Mouse (Mus musculus): ENCODE results near the gene Lpar1. TPM values are rescaled to one million over a fixed set of nuclear protein-coding genes. Genes with fewer than 3 reads are reported as not detected.

Lpar1 gene
- 138 and 142 TPM in 2 replicates for polyA plus RNA-seq (2015; fragmentation: Nextera tagmentation; extraction: Ambion mirVana)

DNA sequence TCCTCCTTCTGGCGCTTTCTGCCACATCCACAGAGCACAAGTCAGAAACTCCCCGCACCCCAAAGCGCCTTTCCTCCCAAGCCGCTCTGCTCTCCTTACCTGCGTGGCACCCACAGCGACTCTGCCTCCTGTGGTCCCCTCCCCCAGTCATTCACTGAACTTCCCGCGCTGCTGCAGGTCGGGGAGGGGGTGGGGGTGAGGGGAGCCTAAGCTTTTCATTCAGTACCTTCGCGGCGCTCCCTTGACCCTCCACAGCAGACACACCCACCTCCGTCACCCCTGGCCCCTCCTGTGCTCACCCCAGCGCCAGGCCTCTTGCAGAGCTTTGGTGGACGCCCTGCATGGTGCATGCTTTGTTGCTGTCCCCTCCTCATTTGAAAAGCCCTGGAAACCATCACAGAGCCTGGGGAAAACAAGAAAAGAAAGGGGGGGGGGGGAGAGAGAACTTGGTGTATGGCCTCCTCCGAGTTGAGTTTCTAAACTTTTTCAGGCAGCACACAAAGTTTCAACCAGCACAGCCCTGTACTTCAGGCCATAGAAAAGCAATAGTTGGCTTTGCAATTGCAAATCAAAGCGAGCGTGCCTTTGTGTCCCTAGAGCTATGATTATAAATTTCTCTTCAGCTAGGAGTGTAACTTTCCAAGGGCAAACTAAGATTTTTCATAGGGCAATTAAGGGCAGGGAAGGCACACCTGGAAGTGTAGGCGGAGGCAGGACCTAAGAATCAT is at the start of gene Lpar1:
Gene Lpar1 (minus strand): TSS at position 268 of the 728 bp plus-strand sequence.
- H3K4me1 ChIP-seq, result peaks cover 30% of the 10 kb centered on the region
- peak; percentile 61 for ATAC-seq (ENCODE audit: insufficient number of reproducible peaks, insufficient read depth, low FRiP score, low TSS enrichment, low read depth)

DNA sequence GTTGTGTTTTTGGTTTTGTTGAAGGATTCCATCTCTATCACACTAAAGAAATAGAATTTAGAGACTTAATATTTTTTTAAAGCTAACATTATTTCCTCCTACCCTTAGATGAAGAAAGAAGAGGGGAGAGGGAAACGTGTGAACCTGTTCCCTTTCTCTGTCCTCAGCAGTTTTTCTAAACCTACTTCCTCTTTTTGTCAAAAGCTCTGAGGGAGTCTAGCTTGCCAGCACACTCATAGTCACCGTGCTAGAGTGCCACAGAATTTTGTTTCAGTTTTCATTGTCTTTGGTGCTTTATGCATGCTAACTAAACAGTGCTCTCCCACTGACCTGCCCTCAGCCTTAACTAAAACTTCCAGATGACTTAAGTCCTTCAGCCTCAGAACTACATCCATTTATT is 32.2 kb upstream of the Lpar1 start:
- Histone ChIP-seq H3K4me3 (no peak overlapping the region), H3K4me2 (no peak overlapping the region), H3K9me3 (no peaks in the 10 kb centered on the region), H3K27ac (no peak overlapping the region), H3K36me3 (no peaks in the 10 kb centered on the region), H3K4me1 (peaks cover 8% of the 10 kb centered on the region), H3K27me3 (no peaks in the 10 kb centered on the region), H3K9ac (no peak overlapping the region)
- ATAC-seq (ENCODE audit: insufficient number of reproducible peaks, insufficient read depth, low FRiP score, low TSS enrichment, low read depth), result no peak
- 62% methylated on average over 2 of the region's 2 CpGs for WGBS

More for the DNA sequence above, at the start of gene Lpar1:
- Histone ChIP-seq H3K27me3 (no peaks in the 10 kb centered on the region), H3K4me2 (peak within 1 kb of the TSS; percentile 79), H3K27ac (peak within 1 kb of the TSS; percentile 97), H3K9ac (peak within 1 kb of the TSS; percentile 91), H3K9me3 (no peaks in the 10 kb centered on the region), H3K36me3 (no peaks in the 10 kb centered on the region), H3K4me3 (peak within 1 kb of the TSS; percentile 80)
- 4% methylated on average over 19 of the region's 19 CpGs for WGBS

- no peak for ATAC-seq (ENCODE audit: insufficient number of reproducible peaks, insufficient read depth, low FRiP score, low TSS enrichment, low read depth)
- Histone ChIP-seq H3K4me3 (no peak overlapping the region), H3K27me3 (no peaks in the 10 kb centered on the region), H3K4me1 (peaks cover 27% of the 10 kb centered on the region), H3K9me3 (no peaks in the 10 kb centered on the region), H3K4me2 (no peak overlapping the region), H3K9ac (no peak overlapping the region), H3K27ac (peak overlapping the region; percentile 55), H3K36me3 (no peaks in the 10 kb centered on the region)
- WGBS, result 44% methylated on average over 7 of the region's 7 CpGs
These were observed 27.5 kb upstream of the Lpar1 start for GRCm38 (mm10) chr4:58581191-58581590.

DNA sequence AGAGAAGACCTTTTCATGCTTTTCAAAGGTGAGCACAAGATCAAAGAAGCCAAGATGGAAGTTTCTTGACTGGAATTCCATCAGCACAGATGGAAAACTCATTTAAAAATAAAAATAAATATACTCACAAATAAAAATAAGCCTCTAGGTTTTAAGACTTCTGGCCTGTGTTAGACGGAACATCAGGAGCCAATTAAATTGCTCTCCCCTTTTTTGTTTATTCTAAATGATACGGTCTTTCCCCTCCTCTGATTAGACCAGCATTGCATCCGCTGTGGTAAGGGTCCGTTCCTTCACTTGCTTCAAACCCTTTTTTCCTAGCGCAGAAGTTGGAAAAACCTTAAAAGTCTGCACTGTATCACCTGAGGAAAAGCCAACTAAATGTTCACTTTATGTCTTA is 26.8 kb upstream of the Lpar1 start:
- Histone ChIP-seq H3K4me1 (peaks cover 27% of the 10 kb centered on the region), H3K4me3 (no peak overlapping the region), H3K36me3 (no peaks in the 10 kb centered on the region), H3K27me3 (no peaks in the 10 kb centered on the region), H3K4me2 (0 out of 2 replicates have a peak overlapping the region, but pooled peaks have one; percentile 34), H3K9ac (no peak overlapping the region), H3K9me3 (no peaks in the 10 kb centered on the region), H3K27ac (peak overlapping the region; percentile 64)
- 21% methylated on average over 5 of the region's 5 CpGs for WGBS
- ATAC-seq (ENCODE audit: insufficient number of reproducible peaks, insufficient read depth, low FRiP score, low TSS enrichment, low read depth), result no peak

- peak overlapping the region; percentile 64; the same call in 1 of the 2 replicates for H3K27ac ChIP-seq
- WGBS, result 37% methylated on average over 10 of the region's 10 CpGs
- H3K36me3 ChIP-seq, result no peaks in the 10 kb centered on the region
- 0 out of 2 replicates have a peak, but pooled peaks have one; percentile 10 for ATAC-seq (ENCODE audit: insufficient number of reproducible peaks, insufficient read depth, low FRiP score, low TSS enrichment, low read depth)
- no peak overlapping the region for H3K4me3 ChIP-seq
- peak overlapping the region; percentile 34 for H3K4me2 ChIP-seq
- H3K27me3 ChIP-seq, result no peaks in the 10 kb centered on the region
- no peak overlapping the region for H3K9ac ChIP-seq
- peaks cover 27% of the 10 kb centered on the region for H3K4me1 ChIP-seq
- H3K9me3 ChIP-seq, result no peaks in the 10 kb centered on the region
These were observed 26.4 kb upstream of the Lpar1 start for GRCm38 (mm10) chr4:58580098-58580497.

- ATAC-seq (ENCODE audit: insufficient number of reproducible peaks, insufficient read depth, low FRiP score, low TSS enrichment, low read depth), result no peak
- H3K36me3 ChIP-seq, result no peaks in the 10 kb centered on the region
- no peak overlapping the region for H3K27ac ChIP-seq
- H3K9ac ChIP-seq, result no peak overlapping the region
- WGBS, result 23% methylated on average over 2 of the region's 2 CpGs
- no peaks in the 10 kb centered on the region for H3K27me3 ChIP-seq
- H3K4me2 ChIP-seq, result no peak overlapping the region
- no peaks in the 10 kb centered on the region for H3K9me3 ChIP-seq
- peaks cover 27% of the 10 kb centered on the region for H3K4me1 ChIP-seq
- H3K4me3 ChIP-seq, result no peak overlapping the region
These were observed 24.8 kb upstream of the Lpar1 start for GRCm38 (mm10) chr4:58578488-58578887.

- Histone ChIP-seq H3K4me1 (peaks cover 27% of the 10 kb centered on the region), H3K36me3 (no peaks in the 10 kb centered on the region), H3K9ac (no peak overlapping the region), H3K4me3 (no peak overlapping the region), H3K27me3 (no peaks in the 10 kb centered on the region), H3K9me3 (no peaks in the 10 kb centered on the region), H3K4me2 (no peak overlapping the region), H3K27ac (no peak overlapping the region)
- ATAC-seq (ENCODE audit: insufficient number of reproducible peaks, insufficient read depth, low FRiP score, low TSS enrichment, low read depth), result no peak
- 51% methylated on average over 5 of the region's 5 CpGs for WGBS
These were observed 23.8 kb upstream of the Lpar1 start for GRCm38 (mm10) chr4:58577382-58578048.

- H3K27ac ChIP-seq, result no peak overlapping the region
- peaks cover 23% of the 10 kb centered on the region for H3K4me1 ChIP-seq
- no peak overlapping the region for H3K4me3 ChIP-seq
- H3K4me2 ChIP-seq, result no peak overlapping the region
- H3K9me3 ChIP-seq, result no peaks in the 10 kb centered on the region
- H3K36me3 ChIP-seq, result no peaks in the 10 kb centered on the region
- 89% methylated on average over 6 of the region's 6 CpGs for WGBS
- no peaks in the 10 kb centered on the region for H3K27me3 ChIP-seq
- ATAC-seq (ENCODE audit: insufficient number of reproducible peaks, insufficient read depth, low FRiP score, low TSS enrichment, low read depth), result no peak
- H3K9ac ChIP-seq, result no peak overlapping the region
These were observed 22.1 kb upstream of the Lpar1 start for GRCm38 (mm10) chr4:58575831-58576230.

DNA sequence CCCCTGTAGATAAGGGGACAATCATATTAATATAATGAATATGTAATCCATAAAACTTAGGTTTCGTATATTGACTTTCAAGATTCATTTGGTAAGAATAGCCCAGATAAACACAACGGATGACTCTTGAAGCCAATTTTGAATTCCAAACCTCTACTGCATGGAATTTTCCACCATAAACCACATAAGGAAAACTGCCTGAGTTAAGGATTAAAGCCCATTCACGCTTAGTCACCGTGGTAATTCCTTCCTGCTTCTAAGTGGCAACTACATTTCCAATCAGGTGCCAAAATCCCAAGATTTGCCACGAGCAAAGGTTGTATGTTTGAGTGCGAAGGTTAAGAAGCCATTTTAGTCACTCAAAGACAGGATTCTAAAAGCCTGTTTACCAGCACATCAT is 20.3 kb upstream of the Lpar1 start:
- WGBS, result 76% methylated on average over 6 of the region's 6 CpGs
- H3K4me3 ChIP-seq, result no peak overlapping the region
- H3K4me2 ChIP-seq, result no peak overlapping the region
- no peaks in the 10 kb centered on the region for H3K27me3 ChIP-seq
- H3K4me1 ChIP-seq, result peaks cover 17% of the 10 kb centered on the region
- H3K9ac ChIP-seq, result no peak overlapping the region
- ATAC-seq (ENCODE audit: insufficient number of reproducible peaks, insufficient read depth, low FRiP score, low TSS enrichment, low read depth), result no peak
- no peaks in the 10 kb centered on the region for H3K9me3 ChIP-seq
- H3K36me3 ChIP-seq, result no peaks in the 10 kb centered on the region
- no peak overlapping the region for H3K27ac ChIP-seq

- ATAC-seq (ENCODE audit: insufficient number of reproducible peaks, insufficient read depth, low FRiP score, low TSS enrichment, low read depth), result no peak
- H3K4me1 ChIP-seq, result peaks cover 10% of the 10 kb centered on the region
- H3K36me3 ChIP-seq, result no peaks in the 10 kb centered on the region
- no peak overlapping the region for H3K4me2 ChIP-seq
- 62% methylated on average over 2 of the region's 2 CpGs for WGBS
- H3K9ac ChIP-seq, result no peak overlapping the region
- H3K4me3 ChIP-seq, result no peak overlapping the region
- no peaks in the 10 kb centered on the region for H3K9me3 ChIP-seq
- H3K27ac ChIP-seq, result no peak overlapping the region
- no peaks in the 10 kb centered on the region for H3K27me3 ChIP-seq
These were observed 18.7 kb upstream of the Lpar1 start for GRCm38 (mm10) chr4:58572446-58572845.

- H3K4me1 ChIP-seq, result peaks cover 10% of the 10 kb centered on the region
- WGBS, result 38% methylated on average over 3 of the region's 3 CpGs
- H3K27me3 ChIP-seq, result no peaks in the 10 kb centered on the region
- H3K36me3 ChIP-seq, result no peaks in the 10 kb centered on the region
- no peak overlapping the region for H3K4me3 ChIP-seq
- H3K27ac ChIP-seq, result no peak overlapping the region
- H3K9ac ChIP-seq, result no peak overlapping the region
- H3K4me2 ChIP-seq, result no peak overlapping the region
- H3K9me3 ChIP-seq, result no peaks in the 10 kb centered on the region
- no peak for ATAC-seq (ENCODE audit: insufficient number of reproducible peaks, insufficient read depth, low FRiP score, low TSS enrichment, low read depth)
These were observed 18.0 kb upstream of the Lpar1 start for GRCm38 (mm10) chr4:58571661-58572060.

GRCm38 (mm10) chr4:58571232-58571631 is 17.5 kb upstream of the Lpar1 start:
- Histone ChIP-seq H3K27ac (no peak overlapping the region), H3K4me2 (no peak overlapping the region)

More at GRCm38 (mm10) chr4:58571232-58571631, 17.5 kb upstream of the Lpar1 start:
- H3K36me3 ChIP-seq, result no peaks in the 10 kb centered on the region
- peaks cover 10% of the 10 kb centered on the region; the same call in 1 of the 2 replicates for H3K4me1 ChIP-seq
- H3K27me3 ChIP-seq, result no peaks in the 10 kb centered on the region
- no peaks in the 10 kb centered on the region for H3K9me3 ChIP-seq
- no peak for ATAC-seq (ENCODE audit: insufficient number of reproducible peaks, insufficient read depth, low FRiP score, low TSS enrichment, low read depth)
- H3K4me3 ChIP-seq, result no peak overlapping the region
- H3K9ac ChIP-seq, result no peak overlapping the region
- 43% methylated on average over 1 of the region's 1 CpGs for WGBS
